Mouse (Mus musculus) kidney, adult 2 months (tissue): ENCODE measurements around the gene Stoml2.

Experiments used
- CTCF ChIP-seq: fragments of 200-500 bp; conservative IDR thresholded peaks from 2 replicates; pipeline ENCODE4 v1.5.1; 2011; ENCODE audit warnings: low read depth, mild to moderate bottlenecking, control low read depth, low read length, moderate library complexity, mixed read lengths; ENCODE audit not compliant: insufficient read depth, insufficient read length
- POLR2A ChIP-seq: fragments of 200-500 bp; IDR thresholded peaks from one replicate; pipeline ENCODE4 v1.6.1; 2011; ENCODE audit warnings: low read depth, low read length, control low read depth

- TF ChIP-seq CTCF, result 0 out of 2 replicates have a peak, but pooled peaks have one; percentile 8
- TF ChIP-seq POLR2A, result peak; percentile 14
These were observed 31.9 kb downstream of the Stoml2 start for GRCm38 (mm10) chr4:42999451-43000140.
